Mouse (Mus musculus) frontal cortex, postnatal 14 days (tissue): Measurements from ENCODE around the gene Nr4a1.

Experiments
- DNase-seq, 2 experiments: peaks; one replicate each; pipeline ENCODE4 v3.0.0; 2022; ENCODE audit warnings: low spot score in 2 of 2

Gene Nr4a1

GRCm38 (mm10) chr15:101286129-101286770 lies 32.2 kb downstream of the Nr4a1 start:
- no peak for DNase-seq

GRCm38 (mm10) chr15:101287361-101287760 lies 33.3 kb downstream of the Nr4a1 start:
- no peak for DNase-seq

- no peak for DNase-seq
These were observed 36.3 kb downstream of the Nr4a1 start for GRCm38 (mm10) chr15:101290354-101290753.

GRCm38 (mm10) chr15:101292012-101292411 lies 37.9 kb downstream of the Nr4a1 start:
- DNase-seq = no peak

- no peak for DNase-seq
These were observed 39.1 kb downstream of the Nr4a1 start, which contains the start of gene 6030408B16Rik for GRCm38 (mm10) chr15:101293025-101293621. 6030408B16Rik (plus strand) TSS chr15:101293212.

- no peak for DNase-seq
These were observed 40.2 kb downstream of the Nr4a1 start for GRCm38 (mm10) chr15:101294028-101294894.

GRCm38 (mm10) chr15:101295106-101295505 lies 41.0 kb downstream of the Nr4a1 start:
- no peak for DNase-seq

GRCm38 (mm10) chr15:101295616-101296015 lies 41.5 kb downstream of the Nr4a1 start:
- DNase-seq = no peak

- no peak for DNase-seq
These were observed 42.0 kb downstream of the Nr4a1 start for GRCm38 (mm10) chr15:101296091-101296490.

- DNase-seq = no peak
These were observed 43.9 kb downstream of the Nr4a1 start for GRCm38 (mm10) chr15:101297988-101298387.

- no peak for DNase-seq
These were observed 44.5 kb downstream of the Nr4a1 start for GRCm38 (mm10) chr15:101298550-101298949.

- DNase-seq = no peak
These were observed 45.5 kb downstream of the Nr4a1 start for GRCm38 (mm10) chr15:101299480-101299960.

GRCm38 (mm10) chr15:101300128-101300527 lies 46.1 kb downstream of the Nr4a1 start:
- DNase-seq = no peak

- no peak for DNase-seq
These were observed 48.1 kb downstream of the Nr4a1 start for GRCm38 (mm10) chr15:101302201-101302600.

- DNase-seq = no peak
These were observed 49.8 kb downstream of the Nr4a1 start for GRCm38 (mm10) chr15:101303830-101304229.

GRCm38 (mm10) chr15:101306459-101306858 lies 52.4 kb downstream of the Nr4a1 start:
- no peak for DNase-seq

- DNase-seq = no peak
These were observed 54.6 kb downstream of the Nr4a1 start for GRCm38 (mm10) chr15:101308440-101309348.

- DNase-seq = no peak
These were observed 55.4 kb downstream of the Nr4a1 start for GRCm38 (mm10) chr15:101309493-101309892.

GRCm38 (mm10) chr15:101311087-101311770 lies 57.2 kb downstream of the Nr4a1 start:
- DNase-seq = no peak

GRCm38 (mm10) chr15:101312006-101312405 lies 57.9 kb downstream of the Nr4a1 start:
- no peak for DNase-seq

GRCm38 (mm10) chr15:101315378-101315777 lies 61.3 kb downstream of the Nr4a1 start:
- no peak for DNase-seq
